Mouse (Mus musculus) heart, embryonic 12.5 days (tissue): ENCODE data around the gene Wwc2. TPM values are rescaled to one million over a fixed set of nuclear protein-coding genes. Genes with fewer than 3 reads are reported as not detected.
A peak's percentile ranks its signal among the peaks of the same experiment; 100 is the strongest.

Experiments
- ATAC-seq: fragments of 200-750 bp; cut with Nextera tagmentation; 2 replicates; pipeline ENCODE4 v1.8.0; 2017; ENCODE audit warnings: moderate TSS enrichment, moderate library complexity; ENCODE audit not compliant: insufficient number of reproducible peaks, low FRiP score
- H3K27ac ChIP-seq: fragments of 300-500 bp; sonication (generic); 2 replicates; pipeline ENCODE4 v1.5.1; 2016; ENCODE audit warnings: mild to moderate bottlenecking, moderate library complexity; ENCODE audit not compliant: poor library complexity, severe bottlenecking
- H3K27me3 ChIP-seq: fragments of 300-500 bp; sonication (generic); replicated peaks from 2 replicates; pipeline ENCODE4 v1.6.1; 2016; ENCODE audit warnings: mild to moderate bottlenecking, moderate library complexity
- H3K36me3 ChIP-seq: fragments of 300-500 bp; sonication (generic); 2 replicates; pipeline ENCODE4 v1.6.1; 2016; ENCODE audit warnings: mild to moderate bottlenecking, moderate library complexity
- H3K4me1 ChIP-seq: fragments of 300-500 bp; sonication (generic); replicated peaks from 2 replicates; pipeline ENCODE4 v1.6.1; 2016; ENCODE audit warnings: mild to moderate bottlenecking
- H3K4me2 ChIP-seq: fragments of 300-500 bp; sonication (generic); 2 replicates; pipeline ENCODE4 v1.6.1; 2016; ENCODE audit warnings: mild to moderate bottlenecking, moderate library complexity
- H3K4me3 ChIP-seq: fragments of 300-500 bp; sonication (generic); 2 replicates; pipeline ENCODE4 v1.5.1; 2016; ENCODE audit warnings: mild to moderate bottlenecking
- H3K9ac ChIP-seq: fragments of 300-500 bp; sonication (generic); 2 replicates; pipeline ENCODE4 v1.6.1; 2016; ENCODE audit warnings: mild to moderate bottlenecking, moderate library complexity
- H3K9me3 ChIP-seq: fragments of 300-500 bp; sonication (generic); replicated peaks from 2 replicates; pipeline ENCODE4 v1.6.1; 2016; ENCODE audit warnings: mild to moderate bottlenecking, moderate library complexity
- WGBS: fragments of 180-500 bp; shearing (Covaris S2); methylation state at CpG from one replicate; pipeline ENCODE4 v1.1.7; 2016; 5-methylcytosine and 5-hydroxymethylcytosine counted together
- polyA plus RNA-seq: library from polyadenylated mRNA; unstranded; fragments of >200 nt; fragmentation: Nextera tagmentation; extraction: Ambion mirVana; gene quantifications from 2 replicates; pipeline ENCODE4 v1.2.1, GENCODE M21; 2016

Gene Wwc2
- polyA plus RNA-seq, 1 experiment from 2014 or later = 22.1 TPM

DNA sequence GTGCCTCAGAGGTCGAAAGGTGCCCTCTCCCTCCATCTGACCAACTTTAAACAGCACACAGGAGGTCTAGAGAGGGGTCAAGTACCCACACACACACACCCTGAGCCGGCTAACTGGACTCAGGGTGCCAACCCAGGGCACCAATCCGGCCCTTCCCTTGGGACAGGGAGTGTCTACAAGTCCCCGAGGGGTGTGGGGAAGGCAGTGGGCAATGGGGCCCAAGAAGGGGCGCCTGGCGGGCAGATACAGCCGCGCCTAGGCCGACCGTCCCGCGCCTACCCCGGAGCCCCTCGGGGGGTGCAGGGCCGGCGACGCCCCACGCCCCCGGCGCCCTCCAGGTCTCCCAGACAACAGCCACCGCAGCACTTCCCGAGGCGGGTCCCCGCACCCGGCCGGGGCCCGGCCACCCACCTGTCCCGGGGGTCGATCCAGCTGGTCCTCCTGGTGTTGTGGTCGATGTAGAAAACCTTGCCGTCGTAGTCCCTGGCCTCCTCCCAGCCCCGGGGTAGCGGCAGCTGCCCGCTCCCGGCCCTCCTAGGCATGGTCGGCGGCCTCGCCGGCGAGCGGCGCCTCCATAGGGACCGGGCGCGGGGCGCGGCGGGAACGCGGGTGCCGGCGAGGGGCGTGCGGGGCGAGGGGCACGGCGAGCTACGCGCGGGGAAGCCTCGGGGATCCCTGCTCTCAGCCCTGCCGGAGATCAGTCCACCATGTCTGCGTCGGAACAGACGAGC lies 904 bp downstream of the Wwc2 start:
- under 1% methylated on average over 66 of the region's 66 CpGs for WGBS
- H3K9me3 ChIP-seq = no peaks in the 10 kb centered on the region
- H3K4me3 ChIP-seq = peak overlapping the region; percentile 97
- no peaks in the 10 kb centered on the region for H3K36me3 ChIP-seq
- H3K27me3 ChIP-seq = no peaks in the 10 kb centered on the region
- peak; percentile 43 for ATAC-seq
- peak overlapping the region; percentile 87 for H3K4me2 ChIP-seq
- H3K9ac ChIP-seq = peak overlapping the region; percentile 98
- H3K4me1 ChIP-seq = peaks cover 59% of the 10 kb centered on the region
- H3K27ac ChIP-seq = peak overlapping the region; percentile 98

- ATAC-seq = no peak
- no peaks in the 10 kb centered on the region for H3K36me3 ChIP-seq
- H3K9ac ChIP-seq = peak overlapping the region; percentile 98
- H3K27me3 ChIP-seq = no peaks in the 10 kb centered on the region
- H3K4me2 ChIP-seq = peak overlapping the region; percentile 87
- WGBS = 7% methylated on average over 8 of the region's 8 CpGs
- peaks cover 53% of the 10 kb centered on the region for H3K4me1 ChIP-seq
- no peaks in the 10 kb centered on the region for H3K9me3 ChIP-seq
- peak overlapping the region; percentile 98; the same call in 1 of the 2 replicates for H3K27ac ChIP-seq
- peak overlapping the region; percentile 97 for H3K4me3 ChIP-seq
Observed at GRCm38 (mm10) chr8:47989211-47989610, 1.5 kb downstream of the Wwc2 start.

DNA sequence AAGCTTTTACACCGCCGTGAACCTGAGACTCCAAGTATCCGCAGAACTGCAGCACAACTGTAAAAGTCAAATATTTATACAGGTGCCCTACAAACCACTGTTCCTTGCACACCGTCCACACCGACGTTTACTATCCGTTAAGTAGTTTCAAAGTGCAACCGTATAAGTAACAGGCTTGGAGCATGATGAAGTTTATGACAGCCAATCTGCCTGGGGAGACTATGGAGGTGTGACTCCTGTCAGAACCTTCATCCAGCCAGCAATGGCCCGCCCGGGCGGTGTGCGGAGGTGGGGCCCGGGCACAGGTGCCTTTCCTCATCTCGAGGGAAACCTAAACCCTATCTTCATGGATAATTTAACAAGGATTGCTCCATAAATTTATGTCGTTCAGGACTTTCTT lies 2.6 kb downstream of the Wwc2 start:
- 78% methylated on average over 15 of the region's 15 CpGs for WGBS
- H3K4me3 ChIP-seq = no peak overlapping the region
- peaks cover 52% of the 10 kb centered on the region for H3K4me1 ChIP-seq
- no peak for ATAC-seq
- no peaks in the 10 kb centered on the region for H3K36me3 ChIP-seq
- H3K4me2 ChIP-seq = peak overlapping the region; percentile 87
- H3K27ac ChIP-seq = no peak overlapping the region
- H3K9ac ChIP-seq = no peak overlapping the region
- no peaks in the 10 kb centered on the region for H3K9me3 ChIP-seq
- H3K27me3 ChIP-seq = no peaks in the 10 kb centered on the region

GRCm38 (mm10) chr8:47985644-47986043 lies 5.1 kb downstream of the Wwc2 start:
- Histone ChIP-seq H3K4me1 (peaks cover 45% of the 10 kb centered on the region), H3K27ac (no peak overlapping the region), H3K4me2 (no peak overlapping the region), H3K9ac (no peak overlapping the region), H3K27me3 (no peaks in the 10 kb centered on the region), H3K4me3 (no peak overlapping the region), H3K9me3 (no peaks in the 10 kb centered on the region), H3K36me3 (no peaks in the 10 kb centered on the region)
- 63% methylated on average over 10 of the region's 10 CpGs for WGBS
- no peak for ATAC-seq

- no peaks in the 10 kb centered on the region for H3K27me3 ChIP-seq
- no peaks in the 10 kb centered on the region for H3K9me3 ChIP-seq
- no peak for ATAC-seq
- no peak overlapping the region for H3K4me2 ChIP-seq
- peaks cover 49% of the 10 kb centered on the region for H3K4me1 ChIP-seq
- no peaks in the 10 kb centered on the region for H3K36me3 ChIP-seq
- no peak overlapping the region for H3K9ac ChIP-seq
- H3K27ac ChIP-seq = no peak overlapping the region
- H3K4me3 ChIP-seq = no peak overlapping the region
Observed at GRCm38 (mm10) chr8:47985243-47985642, 5.5 kb downstream of the Wwc2 start.

DNA sequence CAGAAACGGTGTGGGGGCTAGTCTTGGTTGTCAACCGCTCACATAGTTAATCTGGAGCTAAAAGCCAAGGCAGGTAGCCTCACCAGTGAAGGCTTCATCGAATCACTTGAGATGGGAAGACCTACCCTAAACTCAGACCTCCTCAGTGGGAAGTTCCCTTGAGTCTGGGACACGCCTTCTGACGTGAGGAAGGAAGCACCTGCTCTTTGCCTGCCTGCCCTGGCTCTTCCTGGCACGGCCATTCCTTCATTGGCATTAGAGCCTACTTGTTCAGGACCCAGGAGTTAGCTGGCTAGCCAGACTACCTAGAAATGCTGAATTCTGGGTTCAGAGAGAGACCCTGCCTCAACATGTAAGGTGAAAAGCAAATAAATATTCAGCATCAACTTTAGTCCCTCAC lies 9.6 kb downstream of the Wwc2 start:
- WGBS = 86% methylated on average over 6 of the region's 6 CpGs
- H3K9me3 ChIP-seq = no peaks in the 10 kb centered on the region
- H3K9ac ChIP-seq = no peak overlapping the region
- H3K27me3 ChIP-seq = no peaks in the 10 kb centered on the region
- ATAC-seq = no peak
- H3K4me2 ChIP-seq = no peak overlapping the region
- H3K4me1 ChIP-seq = peaks cover 30% of the 10 kb centered on the region
- no peak overlapping the region for H3K27ac ChIP-seq
- peaks cover 14% of the 10 kb centered on the region for H3K36me3 ChIP-seq
- H3K4me3 ChIP-seq = no peak overlapping the region

DNA sequence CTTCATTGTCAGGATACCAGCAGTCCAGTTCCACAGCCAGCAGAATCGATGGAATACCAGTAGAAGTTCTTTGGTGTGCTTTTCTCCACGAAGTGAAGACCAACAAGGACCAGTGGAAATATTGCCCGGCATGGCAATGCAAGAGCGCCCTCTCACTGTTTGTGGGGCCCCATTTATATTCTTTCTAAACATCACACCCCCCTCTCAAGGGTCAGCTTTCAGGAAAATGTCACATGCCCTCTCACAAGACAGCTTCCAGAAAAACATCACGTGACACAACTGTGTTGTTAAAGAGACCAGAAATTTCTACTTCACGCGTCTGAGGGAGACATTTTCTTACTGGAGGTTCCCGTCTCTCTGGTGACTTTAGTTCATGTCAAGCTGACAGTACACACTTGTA lies 10.8 kb downstream of the Wwc2 start:
- Histone ChIP-seq H3K4me2 (no peak overlapping the region), H3K27ac (no peak overlapping the region), H3K4me1 (peaks cover 34% of the 10 kb centered on the region), H3K9me3 (no peaks in the 10 kb centered on the region), H3K4me3 (no peak overlapping the region), H3K9ac (no peak overlapping the region), H3K36me3 (peaks cover 14% of the 10 kb centered on the region), H3K27me3 (no peaks in the 10 kb centered on the region)
- ATAC-seq = no peak
- WGBS = 76% methylated on average over 8 of the region's 8 CpGs

DNA sequence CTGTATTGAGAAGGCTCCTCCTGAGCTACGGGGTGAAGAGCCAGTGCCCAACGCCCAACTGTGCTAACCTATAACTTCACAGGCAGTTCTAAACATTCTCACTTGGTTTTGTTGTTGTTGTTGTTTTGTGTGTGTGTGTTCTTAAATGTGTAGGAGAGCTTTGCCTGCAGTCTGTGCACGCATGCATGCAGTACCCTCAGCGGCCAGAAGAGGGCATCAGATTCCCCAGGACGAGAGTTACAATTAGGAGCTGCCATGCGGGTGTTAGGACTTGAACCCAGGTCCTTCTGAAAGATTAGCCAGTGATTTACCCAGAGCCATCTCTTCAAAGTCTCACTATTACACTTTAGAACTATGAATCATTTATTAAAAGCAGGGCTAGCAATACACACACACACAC lies 12.0 kb downstream of the Wwc2 start:
- Histone ChIP-seq H3K27ac (no peak overlapping the region), H3K4me2 (no peak overlapping the region), H3K9me3 (no peaks in the 10 kb centered on the region), H3K4me3 (no peak overlapping the region), H3K9ac (no peak overlapping the region), H3K27me3 (no peaks in the 10 kb centered on the region), H3K36me3 (peaks cover 14% of the 10 kb centered on the region), H3K4me1 (peaks cover 41% of the 10 kb centered on the region)
- ATAC-seq = no peak
- WGBS = 75% methylated on average over 6 of the region's 6 CpGs

DNA sequence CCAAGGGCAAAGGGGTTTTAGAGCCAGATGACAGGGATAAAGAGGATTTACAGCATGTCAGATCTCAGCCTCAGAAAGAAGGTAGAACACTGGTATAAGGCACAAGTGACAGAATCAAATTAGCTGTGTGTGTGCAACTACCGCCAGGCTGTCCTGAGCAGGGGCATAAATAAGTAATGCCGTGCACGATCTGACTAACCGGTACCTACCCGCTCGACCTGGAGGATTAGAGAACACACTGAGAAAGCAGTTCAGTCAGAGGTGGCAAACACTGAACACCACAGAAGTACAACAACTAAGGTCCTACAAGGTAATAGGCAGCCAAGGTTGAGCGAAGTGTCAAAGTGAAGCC lies 15.8 kb downstream of the Wwc2 start:
- Histone ChIP-seq H3K36me3 (peaks cover 16% of the 10 kb centered on the region), H3K4me2 (peak overlapping the region; percentile 68), H3K9me3 (peaks cover 4% of the 10 kb centered on the region; the same call in 1 of the 2 replicates), H3K9ac (peak overlapping the region; percentile 65), H3K27me3 (no peaks in the 10 kb centered on the region), H3K27ac (peak overlapping the region; percentile 87), H3K4me1 (peaks cover 38% of the 10 kb centered on the region), H3K4me3 (peak overlapping the region; percentile 46)
- ATAC-seq = no peak
- WGBS = 37% methylated on average over 7 of the region's 7 CpGs

- H3K36me3 ChIP-seq = peaks cover 10% of the 10 kb centered on the region
- H3K9ac ChIP-seq = peak overlapping the region; percentile 65
- peak overlapping the region; percentile 68 for H3K4me2 ChIP-seq
- H3K27me3 ChIP-seq = no peaks in the 10 kb centered on the region
- 13% methylated on average over 20 of the region's 20 CpGs for WGBS
- H3K9me3 ChIP-seq = peaks cover 4% of the 10 kb centered on the region; the same call in 1 of the 2 replicates
- peak; percentile 56 for ATAC-seq
- peaks cover 37% of the 10 kb centered on the region for H3K4me1 ChIP-seq
- peak overlapping the region; percentile 46 for H3K4me3 ChIP-seq
- peak overlapping the region; percentile 87 for H3K27ac ChIP-seq
Observed at GRCm38 (mm10) chr8:47974138-47974962, 16.4 kb downstream of the Wwc2 start.

DNA sequence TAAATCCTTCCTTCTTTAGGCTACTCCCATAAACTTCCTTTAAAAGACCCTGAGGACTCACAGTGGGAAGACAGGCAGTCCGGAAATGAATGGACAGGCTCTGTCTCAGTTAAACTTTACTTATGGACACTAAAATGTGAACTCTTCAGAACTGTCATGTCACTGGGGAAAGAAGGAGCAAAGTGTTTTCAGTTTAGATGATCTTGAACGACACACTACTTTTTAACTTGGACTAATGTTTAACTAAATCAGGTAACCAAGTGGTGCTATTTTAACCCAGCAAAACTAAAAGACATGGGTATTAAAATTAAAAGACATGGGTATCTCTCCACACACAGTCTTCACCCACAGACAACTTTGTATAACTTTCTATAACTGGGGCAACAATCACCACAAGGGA lies 19.6 kb downstream of the Wwc2 start:
- no peak for ATAC-seq
- H3K9ac ChIP-seq = no peak overlapping the region
- H3K36me3 ChIP-seq = peaks cover 15% of the 10 kb centered on the region
- 75% methylated on average over 2 of the region's 2 CpGs for WGBS
- peak overlapping the region; percentile 35 for H3K4me2 ChIP-seq
- H3K27me3 ChIP-seq = no peaks in the 10 kb centered on the region
- peaks cover 52% of the 10 kb centered on the region for H3K4me1 ChIP-seq
- peaks cover 4% of the 10 kb centered on the region; the same call in 1 of the 2 replicates for H3K9me3 ChIP-seq
- no peak overlapping the region for H3K4me3 ChIP-seq
- H3K27ac ChIP-seq = peak overlapping the region; percentile 78
